Mouse (Mus musculus): ENCODE results near the gene Mid2.
"Not testable (repeated sequence)": the region's sequence is repeated elsewhere in the genome, so short reads cannot be mapped to it uniquely, and the experiment has no call there.

Gene Mid2

DNA sequence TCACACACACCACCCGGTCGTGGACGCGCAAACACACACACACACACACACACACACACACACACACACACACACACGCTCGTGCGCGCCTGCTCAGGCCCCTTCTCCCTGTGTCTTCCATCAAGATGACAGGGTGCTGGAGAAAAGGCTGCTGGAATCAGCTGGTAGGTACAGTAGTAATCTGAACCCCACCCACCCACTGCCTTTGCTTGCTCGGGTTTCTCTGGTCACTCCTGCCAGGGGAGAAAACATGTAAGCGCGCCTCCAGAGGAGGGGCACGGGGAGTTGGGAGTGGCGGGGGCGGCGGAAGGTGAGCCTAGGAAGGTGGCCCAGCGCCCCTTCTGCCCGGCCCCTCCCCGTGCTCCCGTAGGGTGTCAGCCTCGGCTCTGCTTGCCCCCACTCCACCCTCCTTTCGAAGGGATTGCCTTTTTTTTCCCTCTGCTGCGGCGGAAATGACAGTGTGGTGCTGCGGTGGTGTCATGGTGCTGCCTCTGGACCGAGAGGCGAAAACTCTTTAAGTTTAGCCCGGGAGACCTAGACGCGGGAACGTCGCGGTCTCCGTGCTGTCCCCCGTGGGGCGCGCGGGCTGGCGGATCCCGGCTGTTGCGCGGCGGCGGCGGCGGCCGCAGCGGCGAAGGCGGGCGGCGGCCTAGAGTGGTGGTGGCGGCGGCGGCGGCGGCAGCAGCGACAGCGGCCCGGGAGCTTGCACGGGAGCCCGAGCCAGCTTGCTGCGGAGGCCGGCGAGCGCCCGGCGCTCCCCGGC, at the start of gene Mid2:
Gene Mid2, plus strand, starts transcription at position 121 of the 763 bp plus-strand sequence.
- peak in 1 of 2 experiments; percentile 2 for DNase-seq (ENCODE audit: low spot score in 2 of 2)

DNA sequence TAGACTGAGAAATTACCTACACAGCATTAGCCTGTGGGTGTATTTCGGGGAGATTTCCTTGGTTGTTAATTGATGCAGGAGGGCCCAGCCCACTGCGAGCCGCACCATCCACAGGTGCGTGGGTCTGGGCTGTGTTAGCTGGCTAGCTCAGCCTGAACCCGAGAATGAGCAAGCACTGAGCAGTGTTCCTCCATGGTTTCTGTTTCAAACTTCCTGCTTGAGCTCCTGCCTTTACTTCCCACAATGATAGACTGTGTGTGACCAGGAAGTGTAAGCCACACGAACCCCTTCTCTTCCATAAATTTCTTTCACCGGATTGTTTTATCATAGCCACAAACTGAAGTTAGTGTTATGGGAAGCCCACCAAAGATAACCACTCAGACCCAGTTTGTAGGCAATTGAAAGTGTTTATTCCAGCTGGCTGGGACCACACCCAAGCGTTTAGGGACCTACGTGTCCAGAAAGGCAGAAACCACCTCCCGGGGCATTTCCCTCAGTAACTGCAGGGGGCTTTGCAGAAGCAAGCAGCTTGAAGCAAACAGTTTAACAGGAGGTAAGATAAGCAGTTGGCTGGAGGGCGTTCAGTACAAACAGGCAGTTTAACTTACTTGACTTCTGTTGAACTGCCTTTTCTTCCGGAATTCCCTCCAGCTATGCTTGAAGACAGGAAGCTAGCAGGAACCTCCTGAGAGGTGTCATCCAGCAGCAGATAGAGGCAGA, 39.4 kb upstream of the Mid2 start:
- DNase-seq (ENCODE audit: low spot score in 2 of 2), result no peak

DNA sequence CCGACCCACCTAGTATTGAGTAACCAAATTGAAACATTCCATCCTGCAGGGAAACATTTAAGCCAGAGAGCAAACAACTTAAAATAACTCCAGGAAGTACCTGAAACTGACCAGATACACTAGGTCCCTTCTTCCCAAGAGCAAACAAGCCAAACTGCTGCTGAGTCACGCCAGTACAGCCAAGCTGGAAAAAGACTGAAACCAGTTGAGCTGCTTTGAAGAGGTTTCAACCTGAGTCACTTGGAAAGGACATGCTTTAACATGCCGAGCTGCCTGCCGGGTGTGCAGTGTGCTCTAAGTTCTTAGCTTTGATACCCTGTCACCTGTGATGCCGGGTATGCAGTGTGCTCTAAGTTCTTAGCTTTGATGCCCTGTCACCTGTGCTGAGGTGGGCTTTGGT, 26.4 kb upstream of the Mid2 start:
- no peak for DNase-seq (ENCODE audit: low spot score in 2 of 2)

DNA sequence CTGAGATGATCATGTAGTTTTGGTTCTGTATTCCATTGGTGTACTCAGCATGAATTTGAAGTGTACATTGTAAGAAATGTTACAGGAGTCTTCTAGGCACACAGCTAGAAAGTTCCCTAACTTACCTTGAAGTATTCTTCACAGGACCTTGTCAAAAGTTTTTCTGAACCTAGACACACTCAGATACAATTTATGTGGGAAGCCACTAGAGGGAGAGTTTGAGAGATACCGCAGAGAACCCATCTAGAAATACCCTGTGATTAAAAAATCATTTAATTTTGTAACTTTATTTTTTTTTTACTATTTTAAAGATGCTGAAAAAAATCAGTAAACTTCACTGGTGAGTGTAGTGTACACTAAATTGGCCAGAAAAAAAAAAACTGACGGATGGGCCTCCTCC, 24.8 kb upstream of the Mid2 start:
- no peak for DNase-seq (ENCODE audit: low spot score in 2 of 2)

DNA sequence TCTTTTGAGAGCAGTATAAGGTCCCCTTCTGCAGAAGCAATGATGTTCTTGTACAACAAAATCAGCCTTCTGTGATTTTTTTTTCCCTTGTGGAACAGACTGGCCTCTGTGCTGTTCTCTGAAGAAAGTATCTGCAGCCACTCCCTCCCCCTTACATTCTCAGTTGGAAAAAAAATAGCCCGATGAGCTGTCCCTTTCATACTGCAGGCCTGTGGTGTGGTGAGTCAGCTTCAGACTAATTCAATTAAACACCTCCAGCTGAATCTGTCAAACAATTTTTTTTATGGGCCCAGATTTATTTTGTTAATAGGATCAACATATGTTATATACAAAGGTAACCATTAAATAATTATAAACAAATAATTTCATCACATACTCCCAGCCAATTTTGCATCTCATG, 3.7 kb upstream of the Mid2 start:
- no peak for DNase-seq (ENCODE audit: low spot score in 2 of 2)

DNA sequence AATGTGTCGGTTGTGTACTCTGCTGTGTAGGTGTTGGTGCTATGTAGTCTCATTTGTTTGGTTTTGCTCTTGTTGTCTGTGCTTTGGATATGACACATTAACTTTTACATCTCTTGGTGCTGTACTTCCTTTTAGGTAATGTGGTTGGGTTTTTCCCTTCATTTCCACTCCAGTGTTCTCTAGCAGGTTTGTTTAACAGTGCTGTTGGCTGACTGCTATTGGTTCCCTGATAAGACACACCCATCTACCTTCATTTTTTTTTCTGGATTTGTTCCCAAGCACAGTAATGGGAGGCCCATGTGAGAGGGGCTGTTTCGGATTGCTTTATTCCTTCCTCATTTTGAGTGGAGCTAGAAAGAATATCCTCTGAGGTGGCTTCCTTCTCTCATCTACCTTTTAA, 883 bp upstream of the Mid2 start:
- DNase-seq (ENCODE audit: low spot score in 2 of 2), result no peak

GRCm38 (mm10) chrX:140665242-140665810, 927 bp downstream of the Mid2 start:
- peak in 1 of 2 experiments; percentile 2 for DNase-seq (ENCODE audit: low spot score in 2 of 2)

GRCm38 (mm10) chrX:140675444-140675843, 11.0 kb downstream of the Mid2 start:
- no peak for DNase-seq (ENCODE audit: low spot score in 2 of 2)

DNA sequence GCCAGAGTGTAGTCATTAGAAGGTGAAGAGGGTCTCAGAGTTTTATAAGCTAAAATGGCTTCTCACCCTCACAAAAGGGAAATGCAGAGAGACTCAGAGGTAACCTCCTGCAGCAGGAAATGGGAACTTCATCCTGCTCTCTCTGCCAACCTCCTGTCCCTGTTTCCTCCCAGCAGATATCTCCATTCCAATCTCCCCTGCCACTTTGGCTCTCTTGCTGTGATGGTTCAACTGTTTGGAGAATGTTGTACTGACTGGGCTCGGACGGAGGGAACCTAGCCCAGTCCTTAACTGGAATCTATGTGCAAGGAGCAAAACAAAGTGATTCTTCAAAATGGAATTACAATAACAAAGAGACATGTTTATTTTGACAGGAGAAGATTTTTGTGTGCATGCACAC, 23.9 kb downstream of the Mid2 start:
- no peak for DNase-seq (ENCODE audit: low spot score in 2 of 2)

- not testable (repeated sequence) for DNase-seq (ENCODE audit: low spot score in 2 of 2)
Observed at GRCm38 (mm10) chrX:140697872-140698463, 33.6 kb downstream of the Mid2 start.

DNA sequence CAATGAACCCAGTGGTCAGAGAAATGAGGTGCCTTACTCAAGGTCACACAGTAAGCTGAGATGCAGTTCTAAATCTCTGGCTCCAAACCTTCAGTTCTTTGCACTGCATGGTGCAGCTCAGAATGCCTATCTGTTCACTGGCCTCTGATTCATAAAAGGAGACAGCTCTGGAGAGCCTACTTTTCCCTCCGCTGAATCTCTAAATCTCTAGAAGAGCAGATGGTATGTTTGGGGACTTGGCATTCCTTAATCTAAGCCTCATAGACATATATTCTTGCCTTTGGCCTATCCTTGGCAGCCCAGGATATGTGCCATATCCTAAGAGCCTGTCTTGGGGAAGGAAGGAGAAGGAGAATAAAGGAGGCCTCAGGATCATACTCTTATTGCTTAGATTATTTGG, 38.8 kb downstream of the Mid2 start:
- DNase-seq (ENCODE audit: low spot score in 2 of 2), result no peak

- DNase-seq (ENCODE audit: low spot score in 2 of 2), result no peak
Observed at GRCm38 (mm10) chrX:140706077-140706476, 41.7 kb downstream of the Mid2 start.

GRCm38 (mm10) chrX:140722400-140722799, 58.0 kb downstream of the Mid2 start:
- DNase-seq (ENCODE audit: low spot score in 2 of 2), result peak in 1 of 2 experiments; percentile 2

- no peak for DNase-seq (ENCODE audit: low spot score in 2 of 2)
Observed at GRCm38 (mm10) chrX:140738986-140739385, 74.6 kb downstream of the Mid2 start.

- DNase-seq (ENCODE audit: low spot score in 2 of 2), result no peak
Observed at GRCm38 (mm10) chrX:140743213-140743612, 78.8 kb downstream of the Mid2 start.

GRCm38 (mm10) chrX:140769794-140770193, 105.4 kb downstream of the Mid2 start:
- DNase-seq (ENCODE audit: low spot score in 2 of 2), result no peak

GRCm38 (mm10) chrX:140805340-140805739, 140.9 kb downstream of the Mid2 start:
- DNase-seq (ENCODE audit: low spot score in 2 of 2), result no peak

DNA sequence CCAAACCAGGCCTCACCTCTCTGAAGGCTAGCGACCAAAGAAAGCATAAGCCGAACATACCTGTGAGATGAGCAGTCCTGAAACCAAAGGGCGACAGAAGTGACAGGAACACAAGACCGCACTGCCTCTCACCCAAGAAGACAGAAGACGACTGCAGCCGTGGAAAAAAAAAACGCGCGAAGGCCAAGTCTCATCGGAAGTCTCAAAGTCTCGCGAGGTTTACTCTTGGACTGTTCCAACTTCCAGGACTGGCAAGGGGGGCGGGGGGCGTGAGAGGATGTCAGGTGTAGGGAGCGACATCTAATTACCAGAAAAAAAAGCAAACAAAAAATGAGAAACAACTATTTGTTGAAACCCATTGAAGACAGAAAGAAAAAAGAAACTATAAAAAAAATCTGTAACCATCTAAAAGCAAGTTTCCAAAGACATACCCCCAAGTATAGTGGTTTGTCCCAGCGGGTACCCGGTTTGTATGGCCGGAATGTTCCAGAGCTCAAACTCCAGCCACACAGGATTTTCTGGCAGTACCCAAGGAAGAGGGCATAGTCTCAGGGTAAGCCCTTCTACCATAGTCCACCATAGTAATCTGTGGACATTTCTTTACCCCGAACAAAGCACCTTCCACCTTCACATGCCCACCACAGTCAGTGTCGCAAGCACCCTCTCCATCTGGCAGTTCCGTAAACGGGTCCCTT, 149.1 kb downstream of the Mid2 start, which contains the start of gene Tex13b:
Gene Tex13b, minus strand, starts transcription at position 122 of the 695 bp plus-strand sequence.
- DNase-seq (ENCODE audit: low spot score in 2 of 2), result no peak

Data from spleen, postnatal 36 days (tissue).